ENCODE assay signal across 12 mouse cellular contexts in the genomic region with DNA sequence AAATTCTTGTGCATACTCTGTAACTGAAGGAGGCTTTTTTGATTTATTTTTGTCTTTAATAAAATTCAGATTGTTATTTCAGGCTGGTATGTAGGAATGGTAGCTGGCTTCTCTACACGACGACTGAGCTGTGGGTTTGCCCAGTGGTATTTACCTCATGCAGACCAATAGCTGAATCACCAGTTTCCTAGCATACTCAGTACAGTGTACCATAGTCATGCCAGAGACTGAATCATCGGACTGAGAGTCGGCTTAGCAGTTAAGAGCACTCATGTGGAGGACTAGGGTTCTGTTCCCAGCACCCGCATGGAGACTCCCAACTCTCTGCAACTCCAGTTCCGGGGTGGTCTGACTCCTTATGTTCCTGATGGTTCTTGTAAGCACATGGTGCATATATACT.
"Had no signal": no experiment of that assay in that cellular context is flagged by ENCODE, and none has a peak within 500 bp of the region (broad histone marks: within the 10 kb centered on the region; RNA-seq: fewer than 3 reads in every experiment).

No protein-coding gene starts in this region.

- DNase-seq: gastrocnemius, postnatal 14 days; gastrocnemius, postnatal 36 days; heart, adult 2 months; heart, postnatal 14 days; heart, postnatal 36 days; kidney, adult 11 months; kidney, adult 2 months; kidney, adult 9 months; kidney, postnatal 14 days; kidney, postnatal 36 days; layer of hippocampus, adult 9-11 months; layer of hippocampus, postnatal 36 days had no signal
